Mouse (Mus musculus) testis, postnatal 14 days (tissue): ENCODE data around the gene Dscam.

Experiments used
- DNase-seq: peaks from one replicate; pipeline ENCODE4 v3.0.0; 2021; ENCODE audit warnings: low spot score

Dscam gene

GRCm38 (mm10) chr16:96720666-96721065 is 449.9 kb downstream of the Dscam start:
- DNase-seq = no peak

DNA sequence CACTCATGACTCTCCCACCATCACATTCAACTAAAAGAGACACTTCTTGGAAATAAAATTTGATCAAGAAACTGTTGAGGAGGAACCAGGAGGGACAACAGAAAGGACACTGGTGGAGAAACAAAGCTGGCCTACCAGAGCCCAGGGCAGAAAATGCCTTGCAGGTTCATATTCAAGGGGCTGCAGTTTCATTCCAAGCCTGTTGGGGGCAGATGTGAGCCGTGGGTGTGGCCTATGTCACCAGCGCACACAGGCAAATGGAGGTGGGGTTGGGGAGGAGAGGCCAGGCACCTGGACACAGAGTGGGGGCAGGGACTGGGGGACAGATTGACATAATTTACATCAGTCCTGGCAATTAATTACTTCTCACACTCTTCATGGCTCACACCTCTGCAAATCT is 452.3 kb downstream of the Dscam start:
- DNase-seq = no peak

GRCm38 (mm10) chr16:96716633-96717032 is 453.9 kb downstream of the Dscam start:
- DNase-seq = no peak

DNA sequence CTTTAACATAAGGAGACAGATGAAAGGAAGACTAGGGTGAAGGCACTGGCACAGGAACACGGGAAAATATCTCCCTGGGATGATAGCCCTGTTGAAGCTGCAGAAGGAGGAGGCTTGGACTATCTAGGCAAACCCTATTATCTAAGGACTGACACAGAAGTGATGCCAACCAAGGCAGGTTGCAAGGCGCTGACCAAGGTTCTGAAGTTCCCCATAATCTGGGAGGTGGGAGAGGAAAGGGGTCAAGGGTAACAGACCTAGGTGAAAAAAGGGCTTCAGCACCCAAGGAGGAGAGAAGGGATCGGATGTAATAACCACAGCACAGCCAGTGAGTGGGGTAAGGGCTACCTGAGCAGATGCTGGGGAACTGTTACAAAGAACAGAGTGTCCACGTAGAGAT is 458.6 kb downstream of the Dscam start:
- no peak for DNase-seq

- no peak for DNase-seq
Measured at GRCm38 (mm10) chr16:96700551-96700950, 470.0 kb downstream of the Dscam start.

DNA sequence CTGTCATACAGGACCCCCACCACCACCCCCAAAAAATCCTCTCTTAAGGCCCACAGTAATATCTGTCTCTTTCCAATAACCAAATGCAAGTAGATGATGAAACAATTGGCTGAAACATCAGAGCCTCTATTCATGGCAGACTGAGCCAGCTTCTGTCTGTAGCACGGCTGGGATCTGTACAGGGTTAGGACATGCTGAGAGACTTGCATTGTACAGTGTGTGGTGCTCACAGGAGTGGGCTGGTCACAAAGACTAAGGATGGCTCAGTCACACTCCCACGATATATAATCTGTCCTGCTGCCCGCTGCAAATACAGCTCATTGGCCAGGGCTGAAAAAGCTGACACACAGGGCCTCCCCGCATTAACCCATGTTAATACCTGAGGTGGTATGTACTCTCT is 474.7 kb downstream of the Dscam start:
- DNase-seq = no peak

DNA sequence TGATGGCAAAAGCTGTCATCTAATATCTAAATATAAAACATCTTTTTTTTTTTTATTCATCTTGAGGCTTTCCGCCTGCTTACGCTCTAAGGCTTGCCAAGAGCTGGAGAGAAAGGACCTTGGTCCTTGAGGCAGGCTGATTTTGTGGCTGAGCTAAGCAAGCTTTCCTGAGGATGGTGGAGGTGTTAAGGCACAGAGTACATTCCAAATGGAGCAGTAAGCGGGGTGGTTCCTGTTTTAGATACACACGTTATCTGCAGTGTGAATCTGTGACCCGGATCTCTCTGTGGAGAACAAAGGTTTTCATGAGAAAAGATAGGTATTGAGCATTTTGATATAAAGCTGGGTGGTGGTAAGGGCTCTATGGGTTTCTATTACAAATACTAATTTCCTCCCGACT is 479.0 kb downstream of the Dscam start:
- DNase-seq = no peak

- no peak for DNase-seq
Measured at GRCm38 (mm10) chr16:96690052-96690451, 480.5 kb downstream of the Dscam start.

DNA sequence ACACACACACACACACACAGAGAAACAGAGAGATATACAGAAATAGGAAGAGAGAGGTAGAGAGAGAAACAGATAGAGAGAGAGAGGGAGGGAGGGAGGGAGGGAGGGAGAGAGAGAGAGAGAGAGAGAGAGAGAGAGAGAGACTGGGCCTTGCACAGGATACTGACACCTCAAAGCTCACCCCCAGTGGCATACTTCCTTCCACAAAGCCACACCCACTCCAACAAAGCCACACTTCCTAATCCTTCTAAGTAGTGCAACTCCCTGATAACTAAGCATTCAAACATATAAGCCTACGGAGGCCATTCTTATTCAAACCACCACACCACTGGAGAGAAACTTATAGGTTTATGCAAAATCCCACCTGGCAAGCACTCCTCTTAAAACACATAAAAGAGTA is 481.1 kb downstream of the Dscam start:
- DNase-seq = no peak

- DNase-seq = no peak
Measured at GRCm38 (mm10) chr16:96685065-96685464, 485.5 kb downstream of the Dscam start.

DNA sequence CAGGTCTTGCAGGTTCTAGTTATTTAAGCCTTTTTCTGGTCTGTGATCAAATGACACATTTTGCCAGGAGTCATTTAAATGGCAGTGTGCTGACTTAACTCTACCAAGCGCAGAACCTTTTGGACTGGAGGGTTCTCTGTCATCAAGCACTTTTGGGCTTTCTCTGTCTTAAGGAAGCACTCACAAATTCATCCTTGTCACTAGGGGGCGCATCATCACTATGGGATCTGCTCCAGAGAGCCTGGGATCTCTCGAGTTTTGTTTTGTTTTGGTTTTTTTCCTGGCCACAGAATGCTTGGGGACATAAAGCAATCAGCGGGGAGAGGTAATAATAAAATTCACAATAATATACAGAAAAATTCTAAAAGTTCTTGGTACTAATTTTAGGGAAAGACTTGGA is 486.0 kb downstream of the Dscam start:
- DNase-seq = no peak

DNA sequence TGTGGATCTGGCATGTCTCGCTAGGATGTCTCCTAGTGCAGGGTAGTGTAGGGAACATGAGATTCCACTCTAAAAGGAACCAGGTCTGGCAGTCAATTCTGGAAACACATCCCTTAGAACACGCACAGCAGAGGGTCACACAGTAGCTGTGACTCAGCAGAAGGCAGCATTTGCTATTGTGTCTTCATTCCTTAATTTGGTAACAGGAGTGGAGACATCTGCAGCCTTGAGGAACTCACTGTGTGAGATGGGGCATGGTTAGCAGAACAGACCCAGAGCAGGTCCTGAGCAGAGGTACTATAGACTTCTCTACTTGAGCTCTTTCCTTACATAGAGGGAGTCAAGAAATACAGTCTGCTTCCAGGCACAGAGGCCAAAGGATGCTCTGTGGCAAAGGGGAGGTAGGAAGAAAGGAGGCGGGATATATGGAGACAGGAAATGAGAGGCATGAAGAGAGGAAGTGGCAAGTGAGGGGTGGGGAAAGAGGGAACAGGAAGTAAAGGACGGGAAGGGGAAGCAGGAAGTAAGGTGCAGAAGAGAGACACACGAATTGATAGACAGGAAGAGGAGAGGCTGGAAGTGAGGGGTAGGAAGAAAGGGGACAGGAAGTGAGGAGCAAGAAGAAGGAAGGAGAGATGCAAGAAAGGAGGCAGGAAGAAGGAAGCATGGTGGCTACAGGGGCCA is 488.1 kb downstream of the Dscam start:
- DNase-seq = no peak

DNA sequence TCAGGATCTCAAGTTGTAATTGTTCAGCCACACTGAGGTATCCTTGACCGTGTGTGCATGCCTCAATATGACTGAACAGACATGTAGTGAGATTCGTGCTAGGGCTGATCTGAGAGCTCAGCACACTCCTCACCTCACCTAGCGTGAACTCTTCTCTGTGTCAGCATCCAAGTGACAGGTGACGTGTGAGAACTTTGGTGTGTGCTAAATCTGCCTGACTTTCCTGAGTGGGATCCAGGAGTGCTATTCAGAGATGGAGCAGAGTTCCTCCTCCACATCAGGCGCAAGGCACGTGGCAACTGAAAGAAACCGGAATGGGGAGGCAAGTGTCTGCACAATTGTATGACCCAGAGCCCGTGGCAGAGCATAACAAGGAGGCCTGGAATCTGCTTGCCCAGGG is 490.6 kb downstream of the Dscam start:
- no peak for DNase-seq

- DNase-seq = no peak
Measured at GRCm38 (mm10) chr16:96677471-96677870, 493.1 kb downstream of the Dscam start.

GRCm38 (mm10) chr16:96676663-96677062 is 493.9 kb downstream of the Dscam start:
- no peak for DNase-seq

DNA sequence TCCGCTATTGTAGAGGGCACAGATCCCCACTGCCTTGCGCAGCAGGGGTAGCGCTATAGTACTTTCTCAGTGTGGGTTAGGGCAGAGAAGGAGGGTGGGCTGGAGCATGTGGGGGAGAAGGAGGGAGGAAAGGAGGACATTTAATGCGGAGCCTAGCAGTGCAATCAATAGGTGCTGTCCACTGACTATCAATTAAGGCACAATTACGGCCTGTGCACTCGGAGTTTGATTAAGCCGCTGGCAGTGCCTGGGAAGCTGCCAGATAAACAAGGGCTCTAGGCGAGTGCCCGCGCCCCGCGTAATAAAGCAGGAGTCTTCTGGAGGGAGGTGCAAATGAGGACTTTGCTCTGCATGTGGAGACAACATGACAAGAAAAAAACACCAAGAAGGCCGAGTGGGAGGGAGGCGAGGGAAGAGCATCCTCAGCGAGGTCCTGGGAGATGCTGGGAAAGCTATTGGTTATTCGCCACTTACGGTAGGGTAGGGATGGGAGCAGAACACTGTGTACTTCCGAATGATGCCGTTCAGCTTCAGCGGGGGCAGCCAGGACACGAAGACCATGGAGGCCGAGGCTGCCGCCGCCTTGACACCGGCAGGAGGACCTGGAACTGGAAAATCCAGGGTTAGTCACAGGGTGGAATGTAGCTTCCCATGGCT is 497.2 kb downstream of the Dscam start:
- no peak for DNase-seq

- DNase-seq = no peak
Measured at GRCm38 (mm10) chr16:96671603-96672374, 498.8 kb downstream of the Dscam start.

- no peak for DNase-seq
Measured at GRCm38 (mm10) chr16:96669706-96670105, 500.8 kb downstream of the Dscam start.

GRCm38 (mm10) chr16:96668478-96668877 is 502.1 kb downstream of the Dscam start:
- no peak for DNase-seq

- DNase-seq = no peak
Measured at GRCm38 (mm10) chr16:96661073-96661472, 509.5 kb downstream of the Dscam start.

- no peak for DNase-seq
Measured at GRCm38 (mm10) chr16:96659275-96659674, 511.3 kb downstream of the Dscam start.

DNA sequence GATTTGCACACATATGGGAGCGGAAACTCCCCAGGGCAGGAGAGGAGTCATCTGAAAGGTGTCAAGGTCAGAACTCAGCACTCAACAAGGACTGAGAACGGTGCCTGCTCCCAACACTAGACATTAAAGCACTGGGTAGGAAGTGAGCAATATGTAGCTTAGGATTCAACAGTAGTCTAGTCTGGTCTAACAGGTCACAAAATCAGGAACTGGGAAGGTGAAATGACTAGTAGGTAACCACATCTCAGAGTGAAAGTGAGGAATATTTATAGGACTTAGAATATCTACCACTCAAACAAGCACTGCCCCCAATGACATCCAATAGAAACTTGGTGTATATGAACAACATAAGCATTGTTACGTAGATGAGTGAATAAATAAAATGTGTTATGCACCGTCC is 515.0 kb downstream of the Dscam start:
- DNase-seq = no peak

DNA sequence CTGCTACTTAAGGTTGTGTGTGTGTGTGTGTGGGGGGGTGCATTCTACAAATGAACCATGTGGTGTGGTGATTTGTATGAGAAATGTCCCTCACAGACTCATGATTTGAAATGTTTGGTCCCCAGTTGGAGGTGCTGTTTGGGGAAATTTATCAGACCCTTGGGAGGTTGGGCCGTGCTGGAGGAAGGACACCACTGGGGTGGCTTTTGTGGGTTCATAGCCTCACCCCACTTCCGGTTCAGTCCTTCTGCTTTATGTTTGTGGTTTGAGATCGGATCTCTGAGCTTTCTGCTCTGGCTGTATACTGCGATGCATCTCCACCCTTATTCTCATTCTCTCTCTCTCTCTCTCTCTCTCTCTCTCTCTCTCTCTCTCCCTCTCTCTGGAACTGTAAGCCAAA is 516.5 kb downstream of the Dscam start:
- no peak for DNase-seq
